ENCODE assay signal across 33 mouse cellular contexts in genomic region chr1:171365934-171366333, GRCm38 (mm10). TPM values are rescaled to one million over a fixed set of nuclear protein-coding genes. Genes with fewer than 3 reads are reported as not detected.
DNase-seq lines count a peak whose midpoint lies in the region; ATAC-seq and TF ChIP-seq lines count a peak whose summit lies in the region.
"Had no signal": no experiment of that assay in that cellular context is flagged by ENCODE, and none has a peak within 500 bp of the region (broad histone marks: within the 10 kb centered on the region; RNA-seq: fewer than 3 reads in every experiment).

No protein-coding gene starts in this region.

- H3K79me2 ChIP-seq in macrophage (ENCODE audit: inconsistent target): peaks cover 8% of the 10 kb centered on the region; the same call in 1 of the 2 replicates

- TF ChIP-seq POLR2A in bone marrow macrophage, adult 2 months (IDR thresholded peaks at IDR 0.05; ENCODE audit: borderline replicate concordance, low read depth, low read length): no peak

- H3K4me1 ChIP-seq in lung, postnatal 0 days (ENCODE audit: insufficient read depth, low read depth, low read length): 0 out of 2 replicates have a peak, but pooled peaks cover 4% of the 10 kb centered on the region
- H3K4me1 ChIP-seq in bone marrow macrophage, adult 2 months (ENCODE audit: control insufficient read depth, insufficient read depth, low read length): peaks cover 21% of the 10 kb centered on the region
- H3K4me1 ChIP-seq in stomach, postnatal 0 days (replicated peaks; ENCODE audit: control insufficient read depth, insufficient read depth): no peaks in the 10 kb centered on the region
- peaks cover 11% of the 10 kb centered on the region for H3K4me1 ChIP-seq in embryonic facial prominence, embryonic 10.5 days
- H3K4me1 ChIP-seq: neural tube, embryonic 12.5 days had no signal

- 40% methylated on average over 7 of the region's 7 CpGs for WGBS in lung, postnatal 0 days
- 45% methylated on average over 7 of the region's 7 CpGs for WGBS in macrophage (ENCODE audit: missing documents)
- 47% methylated on average over 7 of the region's 7 CpGs for WGBS in stomach, postnatal 0 days
- WGBS in embryonic facial prominence, embryonic 10.5 days: 70% methylated on average over 7 of the region's 7 CpGs

- TF ChIP-seq CTCF in lung, postnatal 0 days (IDR thresholded peaks at IDR 0.05): no peak
- no peak for TF ChIP-seq CTCF in bone marrow macrophage, adult 2 months (IDR thresholded peaks at IDR 0.05; ENCODE audit: low read depth, low read length)
- TF ChIP-seq CTCF in stomach, postnatal 0 days (IDR thresholded peaks at IDR 0.05; ENCODE audit: low read depth): no peak

- TF ChIP-seq EP300 in lung, postnatal 0 days (IDR thresholded peaks at IDR 0.05): no peak
- no peak for TF ChIP-seq EP300 in stomach, postnatal 0 days (optimal IDR thresholded peaks at IDR 0.05)

- no peak overlapping the region for H3K9ac ChIP-seq in lung, postnatal 0 days (replicated peaks; ENCODE audit: low read depth)
- no peak overlapping the region for H3K9ac ChIP-seq in stomach, postnatal 0 days (ENCODE audit: low read length)
- H3K9ac ChIP-seq: heart, embryonic 12.5 days; hindbrain, embryonic 15.5 days; limb, embryonic 13.5 days; lung, embryonic 15.5 days; neural tube, embryonic 12.5 days had no signal

- H3K36me3 ChIP-seq in lung, postnatal 0 days (ENCODE audit: insufficient read depth, low read length): no peaks in the 10 kb centered on the region
- H3K36me3 ChIP-seq in macrophage (ENCODE audit: inconsistent target): no peaks in the 10 kb centered on the region
- H3K36me3 ChIP-seq in stomach, postnatal 0 days (ENCODE audit: control insufficient read depth, insufficient read depth, low read length): no peaks in the 10 kb centered on the region
- H3K36me3 ChIP-seq in embryonic facial prominence, embryonic 10.5 days (replicated peaks): no peaks in the 10 kb centered on the region
- H3K36me3 ChIP-seq: embryonic facial prominence, embryonic 13.5 days; heart, embryonic 12.5 days; hindbrain, embryonic 15.5 days; limb, embryonic 13.5 days; lung, embryonic 15.5 days; neural tube, embryonic 12.5 days had no signal

- no peak overlapping the region for H3K27ac ChIP-seq in lung, postnatal 0 days (ENCODE audit: low read length)
- H3K27ac ChIP-seq in bone marrow macrophage, adult 2 months (ENCODE audit: insufficient read depth, low read depth, low read length): peak overlapping the region; percentile 9; the same call in 1 of the 2 replicates
- H3K27ac ChIP-seq in macrophage: peak overlapping the region; percentile 21; the same call in 1 of the 2 replicates
- peak overlapping the region; percentile 56; the same call in 1 of the 2 replicates for H3K27ac ChIP-seq in stomach, postnatal 0 days (replicated peaks)
- no peak overlapping the region for H3K27ac ChIP-seq in embryonic facial prominence, embryonic 10.5 days (replicated peaks)
- H3K27ac ChIP-seq: embryonic facial prominence, embryonic 13.5 days; hindbrain, embryonic 15.5 days; limb, embryonic 13.5 days; lung, embryonic 15.5 days; neural tube, embryonic 12.5 days had no signal

- ATAC-seq in lung, postnatal 0 days: 0 out of 2 replicates have a peak, but pooled peaks have one; percentile 20
- no peak for ATAC-seq in stomach, postnatal 0 days (ENCODE audit: low FRiP score, low TSS enrichment)
- ATAC-seq in erythroblast, adult 5-6 weeks (replicated peaks; ENCODE audit: low FRiP score, poor library complexity, severe bottlenecking): no peak
- ATAC-seq: inflammation-experienced regulatory T-cells, adult 6 months had no signal

- no peaks in the 10 kb centered on the region for H3K27me3 ChIP-seq in lung, postnatal 0 days (replicated peaks; ENCODE audit: insufficient read depth, low read length)
- H3K27me3 ChIP-seq in stomach, postnatal 0 days (ENCODE audit: control insufficient read depth, insufficient read depth, low read length): no peaks in the 10 kb centered on the region
- peaks cover 4% of the 10 kb centered on the region for H3K27me3 ChIP-seq in embryonic facial prominence, embryonic 10.5 days (replicated peaks; ENCODE audit: low read depth, poor library complexity, severe bottlenecking)
- H3K27me3 ChIP-seq: embryonic facial prominence, embryonic 13.5 days; hindbrain, embryonic 15.5 days; lung, embryonic 15.5 days; neural tube, embryonic 12.5 days had no signal

- H3K4me3 ChIP-seq in lung, postnatal 0 days (ENCODE audit: low read depth, low read length): no peak overlapping the region
- H3K4me3 ChIP-seq in bone marrow macrophage, adult 2 months (ENCODE audit: insufficient read depth, low read length): no peak overlapping the region
- H3K4me3 ChIP-seq in macrophage (ENCODE audit: inconsistent target): no peak overlapping the region
- H3K4me3 ChIP-seq in stomach, postnatal 0 days (ENCODE audit: low read depth, low read length): no peak overlapping the region
- no peak overlapping the region for H3K4me3 ChIP-seq in embryonic facial prominence, embryonic 10.5 days
- H3K4me3 ChIP-seq: embryonic facial prominence, embryonic 13.5 days; erythroblast, embryonic 14.5 days; heart, embryonic 12.5 days; hindbrain, embryonic 15.5 days; limb, embryonic 13.5 days; lung, embryonic 15.5 days; neural tube, embryonic 12.5 days had no signal

- DNase-seq in lung, postnatal 0 days (ENCODE audit: low spot score): peak; percentile 61
- DNase-seq in lung, postnatal 10 days: no peak
- no peak for DNase-seq in stomach, postnatal 0 days (ENCODE audit: low spot score)
- no peak for DNase-seq in embryonic facial prominence, embryonic 10.5 days (ENCODE audit: low spot score)
- DNase-seq: adrenal gland, adult 2 months; adrenal gland, postnatal 36 days; B cell, adult 2 months; cerebellum, adult 11 months; cerebellum, adult 9-10 months; embryo, embryonic 11 days; gastrocnemius, postnatal 14 days; heart, postnatal 4 days; kidney, adult 11 months; kidney, postnatal 14 days; layer of hippocampus, adult 9-11 months; midbrain, embryonic 14.5 days; right cerebral cortex, adult 18-20 months; spleen, adult 18-20 months; thymus, adult 2 months; thymus, postnatal 36 days had no signal

- H3K9me3 ChIP-seq in lung, postnatal 0 days (ENCODE audit: low read length): no peaks in the 10 kb centered on the region
- no peaks in the 10 kb centered on the region for H3K9me3 ChIP-seq in stomach, postnatal 0 days (ENCODE audit: control insufficient read depth, low read length)
- H3K9me3 ChIP-seq in embryonic facial prominence, embryonic 10.5 days: no peaks in the 10 kb centered on the region
- H3K9me3 ChIP-seq: embryonic facial prominence, embryonic 13.5 days; heart, embryonic 12.5 days; hindbrain, embryonic 15.5 days; limb, embryonic 13.5 days; lung, embryonic 15.5 days; neural tube, embryonic 12.5 days had no signal

- no peak overlapping the region for H3K4me2 ChIP-seq in lung, postnatal 0 days (replicated peaks; ENCODE audit: low read depth, low read length)
- H3K4me2 ChIP-seq in stomach, postnatal 0 days (replicated peaks; ENCODE audit: low read depth): no peak overlapping the region
- H3K4me2 ChIP-seq: embryonic facial prominence, embryonic 13.5 days; heart, embryonic 12.5 days; hindbrain, embryonic 15.5 days; limb, embryonic 13.5 days; liver, embryonic 11.5 days; lung, embryonic 15.5 days; neural tube, embryonic 12.5 days had no signal

RNA-seq across cellular contexts. Expression of gene Nectin4, which starts 4.0 kb away (rescaled TPM):
- 10.1 and 10.2 TPM in 2 replicates for polyA plus RNA-seq in lung, postnatal 0 days (2015; fragmentation: Nextera tagmentation; extraction: Ambion mirVana)
- polyA plus RNA-seq in bone marrow macrophage, adult 2 months (2012; ENCODE audit: insufficient read depth, insufficient read length, missing spikeins): 9.7 and 11.5 TPM in 2 replicates
- total RNA-seq in macrophage (2018; cell fraction: chromatin; rRNA removed): 10 to 100 TPM in 20 of 26 experiments, 1 to 10 TPM in 6; 3.4 to 39.1 (median 20.3) TPM
- 10 to 100 TPM; 13.0 to 64.3 (median 29.2) TPM for total RNA-seq in macrophage (2018; cell fraction: cytosol; rRNA removed)
- 100 to 1,000 TPM in 4 of 26 experiments, 10 to 100 TPM in 22; 23.6 to 124 (median 49.3) TPM for total RNA-seq in macrophage (2018; cell fraction: nucleus; rRNA removed)
- 14.3 to 25.8 TPM (median 18.7 TPM) in 3 replicates for polyA plus RNA-seq in macrophage (2018)
- polyA plus RNA-seq in stomach, postnatal 0 days (2015; fragmentation: Nextera tagmentation; extraction: Ambion mirVana): 45.5 and 48.2 TPM in 2 replicates
- total RNA-seq in erythroblast, adult 5-6 weeks (2015; ENCODE audit: low replicate concordance): not detected in 2 replicates
- 0.68 TPM in 1 of 2 replicates, not detected in the other for total RNA-seq in erythroblast, adult 5-6 weeks (2017; ENCODE audit: low replicate concordance)
- 2.6 and 4.6 TPM in 2 replicates for polyA plus RNA-seq in embryonic facial prominence, embryonic 10.5 days (2016; fragmentation: Nextera tagmentation; extraction: Ambion mirVana)
- total RNA-seq: gastrocnemius, postnatal 14 days had no signal
- polyA plus RNA-seq: erythroblast, embryonic 14.5 days had no signal

RNA-seq across cellular contexts. Expression of gene Klhdc9, which starts 5.3 kb away (rescaled TPM):
- 4.0 and 4.5 TPM in 2 replicates for polyA plus RNA-seq in lung, postnatal 0 days (2015; fragmentation: Nextera tagmentation; extraction: Ambion mirVana)
- polyA plus RNA-seq in bone marrow macrophage, adult 2 months (2012; ENCODE audit: insufficient read depth, insufficient read length, missing spikeins): not detected in 2 replicates
- total RNA-seq in macrophage (2018; cell fraction: chromatin; rRNA removed): under 1 TPM in 2 of 26 experiments, not detected in 24; 0.57 to 0.70 TPM
- total RNA-seq in macrophage (2018; cell fraction: cytosol; rRNA removed): under 1 TPM in 18 of 26 experiments, not detected in 8; 0.05 to 0.37 (median 0.14) TPM
- under 1 TPM in 2 of 26 experiments, not detected in 24; 0.30 to 0.43 TPM for total RNA-seq in macrophage (2018; cell fraction: nucleus; rRNA removed)
- polyA plus RNA-seq in macrophage (2018): 0.11 TPM in 1 of 3 replicates, not detected in the others
- 0.86 and 1.2 TPM in 2 replicates for polyA plus RNA-seq in stomach, postnatal 0 days (2015; fragmentation: Nextera tagmentation; extraction: Ambion mirVana)
- total RNA-seq in erythroblast, adult 5-6 weeks (2015; ENCODE audit: low replicate concordance): not detected in 2 replicates
- not detected in 2 replicates for total RNA-seq in erythroblast, adult 5-6 weeks (2017; ENCODE audit: low replicate concordance)
- polyA plus RNA-seq in embryonic facial prominence, embryonic 10.5 days (2016; fragmentation: Nextera tagmentation; extraction: Ambion mirVana): 1.2 and 1.6 TPM in 2 replicates
- total RNA-seq: heart, adult 18-20 months had no signal

RNA-seq across cellular contexts. Expression of gene Pfdn2, which starts 20.5 kb away (rescaled TPM):
- polyA plus RNA-seq in lung, postnatal 0 days (2015; fragmentation: Nextera tagmentation; extraction: Ambion mirVana): 64.1 and 72.7 TPM in 2 replicates
- 64.4 and 74.8 TPM in 2 replicates for polyA plus RNA-seq in bone marrow macrophage, adult 2 months (2012; ENCODE audit: insufficient read depth, insufficient read length, missing spikeins)
- 10 to 100 TPM in 18 of 26 experiments, 1 to 10 TPM in 8; 3.8 to 25.5 (median 14.3) TPM for total RNA-seq in macrophage (2018; cell fraction: chromatin; rRNA removed)
- 10 to 100 TPM; 35.1 to 93.2 (median 45.5) TPM for total RNA-seq in macrophage (2018; cell fraction: cytosol; rRNA removed)
- 10 to 100 TPM in 25 of 26 experiments, 1 to 10 TPM in 1; 8.1 to 25.0 (median 14.7) TPM for total RNA-seq in macrophage (2018; cell fraction: nucleus; rRNA removed)
- 47.7 to 119 TPM (median 64.5 TPM) in 3 replicates for polyA plus RNA-seq in macrophage (2018)
- 68.8 and 71.1 TPM in 2 replicates for polyA plus RNA-seq in stomach, postnatal 0 days (2015; fragmentation: Nextera tagmentation; extraction: Ambion mirVana)
- 5.4 and 7.1 TPM in 2 replicates for total RNA-seq in erythroblast, adult 5-6 weeks (2015; ENCODE audit: low replicate concordance)
- 1.5 and 15.1 TPM in 2 replicates for total RNA-seq in erythroblast, adult 5-6 weeks (2017; ENCODE audit: low replicate concordance)
- 156 TPM in 2 replicates for polyA plus RNA-seq in embryonic facial prominence, embryonic 10.5 days (2016; fragmentation: Nextera tagmentation; extraction: Ambion mirVana)

RNA-seq across cellular contexts. Expression of gene Nit1, which starts 20.5 kb away (rescaled TPM):
- polyA plus RNA-seq in lung, postnatal 0 days (2015; fragmentation: Nextera tagmentation; extraction: Ambion mirVana): 39.9 and 45.5 TPM in 2 replicates
- polyA plus RNA-seq in bone marrow macrophage, adult 2 months (2012; ENCODE audit: insufficient read depth, insufficient read length, missing spikeins): 31.9 and 34.7 TPM in 2 replicates
- total RNA-seq in macrophage (2018; cell fraction: chromatin; rRNA removed): 10 to 100 TPM in 21 of 26 experiments, 1 to 10 TPM in 5; 5.9 to 45.0 (median 24.5) TPM
- total RNA-seq in macrophage (2018; cell fraction: cytosol; rRNA removed): 10 to 100 TPM; 15.4 to 29.7 (median 23.1) TPM
- 10 to 100 TPM in 25 of 26 experiments, 1 to 10 TPM in 1; 9.3 to 38.6 (median 21.3) TPM for total RNA-seq in macrophage (2018; cell fraction: nucleus; rRNA removed)
- polyA plus RNA-seq in macrophage (2018): 17.3 to 23.1 TPM (median 22.3 TPM) in 3 replicates
- polyA plus RNA-seq in stomach, postnatal 0 days (2015; fragmentation: Nextera tagmentation; extraction: Ambion mirVana): 41.7 and 41.8 TPM in 2 replicates
- total RNA-seq in erythroblast, adult 5-6 weeks (2015; ENCODE audit: low replicate concordance): 6.7 and 7.3 TPM in 2 replicates
- 11.0 and 13.8 TPM in 2 replicates for total RNA-seq in erythroblast, adult 5-6 weeks (2017; ENCODE audit: low replicate concordance)
- polyA plus RNA-seq in embryonic facial prominence, embryonic 10.5 days (2016; fragmentation: Nextera tagmentation; extraction: Ambion mirVana): 33.6 and 36.8 TPM in 2 replicates

RNA-seq across cellular contexts. Expression of gene Arhgap30, which starts 22.8 kb away (rescaled TPM):
- 3.5 and 4.1 TPM in 2 replicates for polyA plus RNA-seq in lung, postnatal 0 days (2015; fragmentation: Nextera tagmentation; extraction: Ambion mirVana)
- polyA plus RNA-seq in bone marrow macrophage, adult 2 months (2012; ENCODE audit: insufficient read depth, insufficient read length, missing spikeins): 178 and 182 TPM in 2 replicates
- 100 to 1,000 TPM; 134 to 533 (median 366) TPM for total RNA-seq in macrophage (2018; cell fraction: chromatin; rRNA removed)
- total RNA-seq in macrophage (2018; cell fraction: cytosol; rRNA removed): 100 to 1,000 TPM in 23 of 26 experiments, 10 to 100 TPM in 3; 87.2 to 172 (median 137) TPM
- 100 to 1,000 TPM; 143 to 504 (median 375) TPM for total RNA-seq in macrophage (2018; cell fraction: nucleus; rRNA removed)
- 119 to 178 TPM (median 125 TPM) in 3 replicates for polyA plus RNA-seq in macrophage (2018)
- 1.1 and 1.2 TPM in 2 replicates for polyA plus RNA-seq in stomach, postnatal 0 days (2015; fragmentation: Nextera tagmentation; extraction: Ambion mirVana)
- total RNA-seq in erythroblast, adult 5-6 weeks (2015; ENCODE audit: low replicate concordance): 20.1 and 21.1 TPM in 2 replicates
- 25.9 and 26.9 TPM in 2 replicates for total RNA-seq in erythroblast, adult 5-6 weeks (2017; ENCODE audit: low replicate concordance)
- 0.65 and 0.72 TPM in 2 replicates for polyA plus RNA-seq in embryonic facial prominence, embryonic 10.5 days (2016; fragmentation: Nextera tagmentation; extraction: Ambion mirVana)

Comparison
In these comparisons a context has a peak if more than half of its experiments do, and no peak if none do; other contexts are left out.
1. H3K27ac ChIP-seq: peak in bone marrow macrophage, adult 2 months (single experiment), macrophage (single experiment) and stomach, postnatal 0 days (single experiment); none in lung, postnatal 0 days (single experiment) and embryonic facial prominence, embryonic 10.5 days (single experiment).